Mouse (Mus musculus) embryonic facial prominence, embryonic 14.5 days (tissue): Measurements from ENCODE around the gene Zfp953. TPM values are rescaled to one million over a fixed set of nuclear protein-coding genes. Genes with fewer than 3 reads are reported as not detected.

ENCODE experiments used
- ATAC-seq: fragments of 200-750 bp; cut with Nextera tagmentation; 2 replicates; pipeline ENCODE4 v1.8.0; 2017; ENCODE audit warnings: low read depth, moderate number of reproducible peaks, moderate TSS enrichment
- DNase-seq: peaks from one replicate; pipeline ENCODE4 v3.0.0-alpha.2; 2015; ENCODE audit warnings: low spot score
- H3K27ac ChIP-seq: fragments of 300-500 bp; sonication (generic); replicated peaks from 2 replicates; pipeline ENCODE4 v1.5.1; 2014; ENCODE audit warnings: low read depth, mild to moderate bottlenecking, low read length, moderate library complexity
- H3K27me3 ChIP-seq: fragments of 300-500 bp; sonication (generic); replicated peaks from 2 replicates; pipeline ENCODE4 v1.6.1; 2014; ENCODE audit warnings: low read length; ENCODE audit not compliant: control insufficient read depth, insufficient read depth
- H3K36me3 ChIP-seq: fragments of 300-500 bp; sonication (generic); 2 replicates; pipeline ENCODE4 v1.6.1; 2014; ENCODE audit warnings: low read length, mixed read lengths; ENCODE audit not compliant: control insufficient read depth, insufficient read depth
- H3K4me1 ChIP-seq: fragments of 300-500 bp; sonication (generic); 2 replicates; pipeline ENCODE4 v1.6.1; 2014; ENCODE audit warnings: antibody characterized with exemption, low read length; ENCODE audit not compliant: control insufficient read depth, insufficient read depth
- H3K4me2 ChIP-seq: fragments of 300-500 bp; sonication (generic); 2 replicates; pipeline ENCODE4 v1.6.1; 2014; ENCODE audit warnings: low read depth, mild to moderate bottlenecking, low read length, moderate library complexity, mixed read lengths
- H3K4me3 ChIP-seq: fragments of 300-500 bp; sonication (generic); 2 replicates; pipeline ENCODE4 v1.5.1; 2014; ENCODE audit warnings: low read depth, mild to moderate bottlenecking, low read length
- H3K9ac ChIP-seq: fragments of 300-500 bp; sonication (generic); 2 replicates; pipeline ENCODE4 v1.6.1; 2014; ENCODE audit warnings: low read depth, mild to moderate bottlenecking, low read length, moderate library complexity, mixed read lengths
- H3K9me3 ChIP-seq: fragments of 300-500 bp; sonication (generic); 2 replicates; pipeline ENCODE4 v1.6.1; 2016; ENCODE audit warnings: low read length; ENCODE audit not compliant: control insufficient read depth
- WGBS: fragments of 180-500 bp; shearing (Covaris S2); extraction: QIAGEN DNeasy Blood & Tissue Kit; methylation state at CpG from one replicate; pipeline ENCODE4 v1.1.7; 2014; 5-methylcytosine and 5-hydroxymethylcytosine counted together
- polyA plus RNA-seq: library from polyadenylated mRNA; unstranded; fragments of >200 nt; fragmentation: Nextera tagmentation; extraction: Ambion mirVana; gene quantifications from 2 replicates; pipeline ENCODE4 v1.2.1, GENCODE M21; 2014

The Zfp953 gene
- polyA plus RNA-seq, 1 experiment from 2014 or later = 1.4 TPM

DNA sequence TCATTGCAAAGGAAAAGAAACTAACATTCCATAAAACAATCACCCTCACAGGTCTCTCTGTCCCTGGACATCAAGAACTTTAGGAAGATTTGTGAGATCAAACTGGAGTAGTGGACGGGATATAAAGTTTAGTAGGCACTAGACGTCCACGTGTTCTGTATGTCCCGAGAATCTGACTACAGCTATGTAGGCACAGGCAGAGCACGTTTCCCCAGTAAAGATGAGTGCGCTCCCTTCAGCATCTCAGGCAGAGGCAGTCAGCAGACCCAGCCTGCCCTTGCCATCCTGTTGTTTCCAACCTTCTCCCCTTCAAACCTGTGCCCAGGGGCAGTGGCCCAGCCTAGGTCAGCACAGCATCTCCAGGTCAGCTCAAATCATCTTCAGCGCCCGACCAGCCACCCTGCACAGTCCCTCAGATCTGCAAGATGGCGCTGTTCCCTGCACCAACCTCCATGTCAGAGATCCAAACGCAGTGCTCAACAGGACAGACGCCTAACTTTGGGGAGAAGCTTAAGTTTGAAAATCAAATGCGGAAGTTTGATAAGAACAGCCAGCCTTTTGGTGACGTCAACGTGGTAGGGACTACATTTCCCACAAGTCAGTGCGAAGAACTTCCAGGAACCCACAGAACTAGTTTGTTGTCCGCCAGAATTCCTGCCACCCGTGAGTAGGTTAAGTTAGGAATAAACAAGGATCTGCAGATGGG lies 28.2 kb downstream of the Zfp953 start, which contains the start of gene Zfp595:
TSS of gene Zfp595 (minus strand) at position 552 of the 706 bp plus-strand sequence.
- 14% methylated on average over 17 of the region's 17 CpGs for WGBS
- Histone ChIP-seq H3K4me2 (peak within 1 kb of the TSS; percentile 60), H3K4me1 (peaks cover 5% of the 10 kb centered on the region; the same call in 1 of the 2 replicates), H3K9ac (peak within 1 kb of the TSS; percentile 61), H3K36me3 (no peaks in the 10 kb centered on the region), H3K9me3 (no peaks in the 10 kb centered on the region), H3K27me3 (no peaks in the 10 kb centered on the region), H3K4me3 (peak within 1 kb of the TSS; percentile 59), H3K27ac (peak within 1 kb of the TSS; percentile 79)
- ATAC-seq (peak; percentile 92), DNase-seq (peak; percentile 96)

DNA sequence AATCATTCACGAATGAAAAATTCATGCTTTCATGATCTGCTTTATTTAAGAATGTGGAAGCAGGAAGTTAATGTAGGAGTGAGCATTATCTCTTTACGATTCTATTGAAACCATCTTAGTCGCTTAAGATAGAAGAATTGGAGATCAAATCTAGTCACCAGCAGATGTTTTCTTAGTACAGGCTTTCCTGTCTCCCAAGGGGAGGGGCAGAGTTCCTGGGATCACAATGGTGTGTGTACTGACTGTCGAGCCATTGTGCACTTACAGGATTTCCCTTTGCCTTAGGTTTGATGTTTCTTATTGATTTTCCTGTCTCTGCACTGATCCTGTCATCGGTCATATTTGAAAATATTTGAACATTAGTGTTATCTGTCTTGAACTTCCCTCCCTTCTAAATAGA lies 53.7 kb downstream of the Zfp953 start:
- no peaks in the 10 kb centered on the region for H3K27me3 ChIP-seq
- H3K4me3 ChIP-seq = peak overlapping the region; percentile 70
- WGBS = 30% methylated on average over 5 of the region's 5 CpGs
- H3K36me3 ChIP-seq = no peaks in the 10 kb centered on the region
- peaks cover 5% of the 10 kb centered on the region; the same call in 1 of the 2 replicates for H3K4me1 ChIP-seq
- peak overlapping the region; percentile 83 for H3K9ac ChIP-seq
- DNase-seq (peak; percentile 34), ATAC-seq (peak; percentile 39)
- no peaks in the 10 kb centered on the region for H3K9me3 ChIP-seq
- H3K27ac ChIP-seq = peak overlapping the region; percentile 58
- peak overlapping the region; percentile 83 for H3K4me2 ChIP-seq

DNA sequence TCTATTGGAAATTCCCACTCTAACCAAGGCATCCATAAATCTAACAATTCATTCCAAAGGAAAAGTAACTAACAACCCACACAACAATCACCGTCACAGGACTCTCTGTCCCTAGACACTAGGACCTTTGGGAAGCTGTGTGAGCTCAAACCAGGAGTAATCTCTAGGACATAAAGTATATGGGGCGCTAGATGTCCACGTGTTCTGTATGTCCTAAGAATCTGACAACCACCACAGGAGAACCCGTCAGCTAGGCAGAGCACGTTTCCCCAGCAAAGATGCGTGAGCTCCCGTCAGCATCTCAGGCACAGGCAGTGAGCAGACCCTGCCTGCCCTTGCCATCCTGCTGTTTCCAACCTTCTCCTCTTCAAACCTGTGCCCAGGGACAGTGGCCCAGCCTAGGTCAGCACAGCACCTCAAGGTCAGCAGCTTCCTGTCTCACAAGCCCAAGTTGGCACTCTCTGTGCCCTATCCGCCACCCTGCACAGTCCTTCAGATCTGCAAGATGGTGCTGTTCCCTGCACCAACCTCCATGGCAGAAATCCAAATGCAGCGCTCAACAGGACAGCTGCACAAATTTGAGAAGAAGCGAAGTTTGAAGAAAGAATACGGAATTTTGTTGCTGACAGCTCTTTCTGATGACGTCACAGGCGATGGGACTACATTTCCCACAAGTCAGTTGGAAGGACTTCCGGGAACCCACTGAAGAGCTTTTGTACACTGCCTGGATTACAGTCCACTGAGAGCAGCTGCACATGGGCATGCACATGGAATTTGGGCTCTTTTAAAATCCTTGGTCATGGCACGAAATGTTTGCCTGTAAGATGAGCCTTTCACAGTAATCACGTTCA lies 54.4 kb downstream of the Zfp953 start, which contains the start of gene Zfp457:
TSS of gene Zfp457 (minus strand) at position 664 of the 851 bp plus-strand sequence.
- Histone ChIP-seq H3K27ac (peak within 1 kb of the TSS; percentile 67), H3K4me3 (peak within 1 kb of the TSS; percentile 70), H3K4me2 (peak within 1 kb of the TSS; percentile 83), H3K4me1 (peaks cover 5% of the 10 kb centered on the region; the same call in 1 of the 2 replicates), H3K27me3 (no peaks in the 10 kb centered on the region), H3K9me3 (no peaks in the 10 kb centered on the region), H3K36me3 (no peaks in the 10 kb centered on the region), H3K9ac (peak within 1 kb of the TSS; percentile 83)
- peak; percentile 98 for ATAC-seq
- peak; percentile 97 for DNase-seq
- 10% methylated on average over 16 of the region's 16 CpGs for WGBS

Other genes starting within 250 kb of the Zfp953 start
- gene Rslcan18, start 244.3 kb downstream of the Zfp953 start, polyA plus RNA-seq = 0.24 and 0.31 TPM in 2 replicates
- gene Zfp759, start 238.9 kb downstream of the Zfp953 start, polyA plus RNA-seq = 2.7 TPM in 2 replicates
- 5.1 and 5.9 TPM in 2 replicates for gene Rsl1, start 187.4 kb downstream of the Zfp953 start, polyA plus RNA-seq
- 1.4 and 1.8 TPM in 2 replicates for gene Zfp455, start 166.1 kb downstream of the Zfp953 start, polyA plus RNA-seq
- gene Zfp458, start 82.1 kb downstream of the Zfp953 start, polyA plus RNA-seq = 1.8 and 2.0 TPM in 2 replicates
- 0.68 and 0.83 TPM in 2 replicates for gene Zfp457, start 54.1 kb downstream of the Zfp953 start, polyA plus RNA-seq
- 3.1 and 3.2 TPM in 2 replicates for gene Zfp595, start 28.0 kb downstream of the Zfp953 start, polyA plus RNA-seq
- not detected in 2 replicates for gene Gm28044, start 69 bp downstream of the Zfp953 start, polyA plus RNA-seq
- 0.46 TPM in 1 of 2 replicates, not detected in the other for gene Gm28041, start 15.1 kb upstream of the Zfp953 start, polyA plus RNA-seq
- gene Zfp456, start 15.2 kb upstream of the Zfp953 start, polyA plus RNA-seq = 1.7 and 2.0 TPM in 2 replicates
- gene Zfp429, start 39.2 kb upstream of the Zfp953 start, polyA plus RNA-seq = 6.8 and 8.1 TPM in 2 replicates
- gene Zfp459, start 60.8 kb upstream of the Zfp953 start, polyA plus RNA-seq = 0.56 and 1.0 TPM in 2 replicates
- 10.4 and 10.7 TPM in 2 replicates for gene Zfp874a, start 91.0 kb upstream of the Zfp953 start, polyA plus RNA-seq
- 2.5 and 3.1 TPM in 2 replicates for gene Zfp874b, start 123.7 kb upstream of the Zfp953 start, polyA plus RNA-seq
- gene Zfp58, start 139.9 kb upstream of the Zfp953 start, polyA plus RNA-seq = 11.2 and 13.8 TPM in 2 replicates
- not detected in 2 replicates for gene Gm26965, start 165.5 kb upstream of the Zfp953 start, polyA plus RNA-seq
- gene Zfp87, start 165.6 kb upstream of the Zfp953 start, polyA plus RNA-seq = 24.2 and 29.7 TPM in 2 replicates
- 14.8 and 14.9 TPM in 2 replicates for gene Zfp748, start 193.2 kb upstream of the Zfp953 start, polyA plus RNA-seq
- gene Zfp729b, start 249.1 kb upstream of the Zfp953 start, polyA plus RNA-seq = 4.8 and 5.1 TPM in 2 replicates